Mouse (Mus musculus) activated CD4-positive, CD25-positive, alpha-beta regulatory T cell (primary cell): ENCODE data around the gene Crlf2. TPM values are rescaled to one million over a fixed set of nuclear protein-coding genes. Genes with fewer than 3 reads are reported as not detected.

Source experiments
- polyA plus RNA-seq, 2 experiments: library from polyadenylated mRNA; unstranded; fragments of 100-300 nt; shearing (Covaris generic); gene quantifications; one replicate each; pipeline ENCODE4 v1.2.1; 2017

Gene Crlf2
- 100 to 1,000 TPM in 1 of 2 experiments, 10 to 100 TPM in 1; 65.1 to 108 TPM for polyA plus RNA-seq

DNA sequence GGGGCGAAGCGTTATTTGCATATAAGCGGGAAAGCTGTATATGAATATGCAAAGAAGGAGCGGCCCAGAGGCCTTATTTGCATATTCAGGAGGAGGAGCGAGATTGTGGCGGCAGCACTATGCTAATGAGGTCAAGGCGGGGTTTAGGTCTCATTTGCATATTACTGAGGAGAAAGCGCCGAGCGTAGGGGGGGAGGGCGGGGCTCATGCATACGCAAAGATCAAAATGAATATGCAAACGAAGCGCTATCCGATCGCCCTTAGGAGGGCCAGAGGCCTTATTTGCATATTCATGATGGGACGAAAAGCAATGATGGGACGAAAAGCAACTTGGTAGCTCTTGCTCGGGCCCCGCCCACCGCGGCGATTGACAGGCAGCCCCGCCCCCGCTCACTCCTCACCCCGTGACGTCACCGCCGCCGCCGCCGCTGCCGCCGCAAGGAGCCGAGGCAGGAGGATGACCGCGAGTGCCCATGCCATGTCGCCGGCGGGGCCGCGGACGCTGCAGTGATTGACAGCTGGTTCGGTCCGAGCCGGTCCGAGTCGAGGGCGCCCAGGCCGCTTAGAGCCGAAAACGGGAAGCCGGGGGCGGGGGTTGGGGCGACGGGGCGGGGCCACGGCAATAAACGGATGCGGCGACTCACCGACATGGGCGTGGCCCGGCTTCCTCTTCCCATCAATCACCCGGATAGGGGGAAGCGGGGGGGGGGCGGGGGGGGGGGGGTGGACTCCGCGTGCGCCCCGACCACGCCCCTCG is at the start of gene Crlf2:
TSS of gene Crlf2 (minus strand) at position 590 of the 757 bp plus-strand sequence.

Other genes starting within 250 kb of the Crlf2 start
- gene Vmn2r16, start 228.8 kb downstream of the Crlf2 start, polyA plus RNA-seq, result not detected
- gene Vmn2r17, start 139.3 kb downstream of the Crlf2 start, polyA plus RNA-seq, result under 1 TPM in 1 of 2 experiments, not detected in 1; 0.02 TPM
- gene 5430403G16Rik, start 132.0 kb upstream of the Crlf2 start, polyA plus RNA-seq, result 1 to 10 TPM; 5.8 to 6.2 TPM
- 10 to 100 TPM; 17.1 to 17.3 TPM for gene 4930522L14Rik, start 192.9 kb upstream of the Crlf2 start, polyA plus RNA-seq